Mouse (Mus musculus): ENCODE data around the gene Oxt. TPM values are rescaled to one million over a fixed set of nuclear protein-coding genes. Genes with fewer than 3 reads are reported as not detected.

Gene Oxt
- total and polyA plus RNA-seq, 2 experiments = not detected

DNA sequence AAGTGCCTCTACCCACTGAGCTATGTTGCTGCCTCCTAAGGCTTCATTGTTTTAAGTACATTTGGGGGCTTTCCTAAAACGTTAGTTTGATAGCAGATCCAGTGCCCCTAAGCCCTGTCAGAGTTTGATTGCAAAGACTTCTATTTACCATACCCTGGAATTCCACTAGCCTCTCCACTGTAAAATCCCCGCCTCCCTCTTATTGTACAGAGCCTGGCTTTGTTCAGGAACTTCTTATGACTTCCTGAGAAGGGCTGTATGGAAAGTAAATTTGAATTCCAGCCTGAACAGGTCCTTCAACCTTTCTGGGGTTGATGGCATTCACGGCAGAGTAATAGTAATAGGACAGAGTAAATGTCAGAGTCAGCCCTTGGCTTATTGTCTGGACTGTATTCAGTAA lies 39.1 kb upstream of the Oxt start:
- no peak for TF ChIP-seq POLR2A (IDR thresholded peaks at IDR 0.05; ENCODE audit: extremely low read depth, insufficient read depth, low read length)
- no peak for TF ChIP-seq CTCF (IDR thresholded peaks at IDR 0.05; ENCODE audit: low read depth, low read length)
- H3K79me2 ChIP-seq (ENCODE audit: control insufficient read depth, insufficient read depth, low read length) = no peaks in the 10 kb centered on the region
- no peak overlapping the region for H3K4me3 ChIP-seq (ENCODE audit: insufficient read depth, low read depth, low read length)
- 95% methylated on average over 3 of the region's 3 CpGs for WGBS
- H3K4me1 ChIP-seq (ENCODE audit: control insufficient read depth, insufficient read depth, low read length) = no peaks in the 10 kb centered on the region
- no peaks in the 10 kb centered on the region for H3K27me3 ChIP-seq (ENCODE audit: control insufficient read depth, insufficient read depth, low read length)
- H3K9ac ChIP-seq (ENCODE audit: low read depth, low read length) = no peak overlapping the region
- DNase-seq (ENCODE audit: extremely low read depth, low read depth, low spot score) = no peak
- peaks cover 37% of the 10 kb centered on the region for H3K36me3 ChIP-seq (ENCODE audit: control insufficient read depth, insufficient read depth, low read length)
- H3K27ac ChIP-seq (replicated peaks; ENCODE audit: insufficient read depth, low read depth, low read length) = no peak overlapping the region

DNA sequence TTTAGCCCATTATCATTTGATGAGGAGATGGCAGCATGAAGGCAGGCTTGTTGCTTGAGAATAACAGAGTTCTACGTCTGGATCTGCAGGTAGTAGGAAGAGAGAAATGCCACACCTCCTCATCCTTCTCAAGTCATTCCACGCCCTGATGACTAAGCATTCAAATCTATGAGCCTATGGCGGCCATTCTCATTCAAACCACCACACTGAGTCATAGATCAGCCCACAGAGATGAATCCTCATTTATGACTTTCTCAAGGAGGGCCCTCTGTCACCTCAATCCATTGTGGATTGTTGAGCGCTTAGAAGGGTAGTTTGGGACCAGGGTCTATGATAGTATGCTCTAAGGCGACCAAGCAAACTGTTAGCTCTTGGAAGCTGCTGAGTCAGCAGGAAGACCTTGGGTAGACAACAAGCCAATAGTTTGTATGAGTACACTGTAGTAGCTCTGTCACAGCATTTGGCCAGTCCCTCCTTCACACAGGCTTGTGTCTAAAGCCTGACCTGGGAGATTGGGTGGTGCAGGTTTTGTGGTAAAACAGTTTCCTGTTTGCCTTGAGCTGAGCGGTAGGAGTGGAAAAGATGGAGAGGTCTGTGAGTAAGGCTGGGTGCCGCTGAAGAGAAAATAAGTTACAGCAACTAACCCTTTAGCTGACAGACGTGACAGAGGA lies 37.0 kb upstream of the Oxt start:
- TF ChIP-seq CTCF (IDR thresholded peaks at IDR 0.05; ENCODE audit: low read depth, low read length) (no peak), POLR2A (IDR thresholded peaks at IDR 0.05; ENCODE audit: extremely low read depth, insufficient read depth, low read length) (no peak)
- H3K36me3 ChIP-seq (ENCODE audit: control insufficient read depth, insufficient read depth, low read length) = peaks cover 40% of the 10 kb centered on the region
- H3K4me1 ChIP-seq (ENCODE audit: control insufficient read depth, insufficient read depth, low read length) = no peaks in the 10 kb centered on the region
- H3K79me2 ChIP-seq (ENCODE audit: control insufficient read depth, insufficient read depth, low read length) = no peaks in the 10 kb centered on the region
- no peaks in the 10 kb centered on the region for H3K27me3 ChIP-seq (ENCODE audit: control insufficient read depth, insufficient read depth, low read length)
- H3K9ac ChIP-seq (ENCODE audit: low read depth, low read length) = no peak overlapping the region
- no peak overlapping the region for H3K27ac ChIP-seq (replicated peaks; ENCODE audit: insufficient read depth, low read depth, low read length)
- H3K4me3 ChIP-seq (ENCODE audit: insufficient read depth, low read depth, low read length) = no peak overlapping the region
- no peak for DNase-seq (ENCODE audit: extremely low read depth, low read depth, low spot score)
- WGBS = 95% methylated on average over 8 of the region's 8 CpGs

DNA sequence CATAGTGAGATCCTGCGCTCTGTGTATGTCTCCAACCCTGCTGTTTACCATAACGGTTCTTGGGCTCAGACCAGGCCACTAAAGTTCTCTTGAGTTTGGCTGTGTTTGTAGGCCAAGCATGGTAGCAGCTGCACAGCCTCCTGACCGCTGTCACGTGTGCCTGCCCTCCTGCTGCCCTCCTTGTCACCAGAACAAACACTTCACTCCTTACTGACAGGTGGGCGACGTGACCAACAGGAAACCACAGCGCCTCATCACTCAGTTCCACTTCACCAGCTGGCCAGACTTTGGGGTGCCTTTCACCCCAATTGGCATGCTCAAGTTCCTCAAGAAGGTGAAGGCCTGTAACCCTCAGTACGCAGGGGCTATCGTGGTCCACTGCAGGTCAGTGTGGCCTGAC lies 35.7 kb upstream of the Oxt start:
- H3K9ac ChIP-seq (ENCODE audit: low read depth, low read length) = no peak overlapping the region
- H3K4me1 ChIP-seq (ENCODE audit: control insufficient read depth, insufficient read depth, low read length) = no peaks in the 10 kb centered on the region
- no peaks in the 10 kb centered on the region for H3K79me2 ChIP-seq (ENCODE audit: control insufficient read depth, insufficient read depth, low read length)
- DNase-seq (ENCODE audit: extremely low read depth, low read depth, low spot score) = no peak
- H3K4me3 ChIP-seq (ENCODE audit: insufficient read depth, low read depth, low read length) = no peak overlapping the region
- H3K36me3 ChIP-seq (ENCODE audit: control insufficient read depth, insufficient read depth, low read length) = peaks cover 43% of the 10 kb centered on the region
- H3K27ac ChIP-seq (replicated peaks; ENCODE audit: insufficient read depth, low read depth, low read length) = no peak overlapping the region
- 90% methylated on average over 9 of the region's 9 CpGs for WGBS
- TF ChIP-seq CTCF (IDR thresholded peaks at IDR 0.05; ENCODE audit: low read depth, low read length) (no peak), POLR2A (IDR thresholded peaks at IDR 0.05; ENCODE audit: extremely low read depth, insufficient read depth, low read length) (no peak)
- H3K27me3 ChIP-seq (ENCODE audit: control insufficient read depth, insufficient read depth, low read length) = no peaks in the 10 kb centered on the region

- no peaks in the 10 kb centered on the region for H3K27me3 ChIP-seq (ENCODE audit: control insufficient read depth, insufficient read depth, low read length)
- no peaks in the 10 kb centered on the region for H3K79me2 ChIP-seq (ENCODE audit: control insufficient read depth, insufficient read depth, low read length)
- H3K4me3 ChIP-seq (ENCODE audit: insufficient read depth, low read depth, low read length) = no peak overlapping the region
- no peaks in the 10 kb centered on the region for H3K4me1 ChIP-seq (ENCODE audit: control insufficient read depth, insufficient read depth, low read length)
- TF ChIP-seq CTCF (IDR thresholded peaks at IDR 0.05; ENCODE audit: low read depth, low read length) = no peak
- TF ChIP-seq POLR2A (IDR thresholded peaks at IDR 0.05; ENCODE audit: extremely low read depth, insufficient read depth, low read length) = no peak
- no peak overlapping the region for H3K27ac ChIP-seq (replicated peaks; ENCODE audit: insufficient read depth, low read depth, low read length)
- H3K36me3 ChIP-seq (ENCODE audit: control insufficient read depth, insufficient read depth, low read length) = peaks cover 54% of the 10 kb centered on the region
- 84% methylated on average over 8 of the region's 8 CpGs for WGBS
- DNase-seq (ENCODE audit: extremely low read depth, low read depth, low spot score) = no peak
- no peak overlapping the region for H3K9ac ChIP-seq (ENCODE audit: low read depth, low read length)
Measured at GRCm38 (mm10) chr2:130546957-130547356, 29.0 kb upstream of the Oxt start.

DNA sequence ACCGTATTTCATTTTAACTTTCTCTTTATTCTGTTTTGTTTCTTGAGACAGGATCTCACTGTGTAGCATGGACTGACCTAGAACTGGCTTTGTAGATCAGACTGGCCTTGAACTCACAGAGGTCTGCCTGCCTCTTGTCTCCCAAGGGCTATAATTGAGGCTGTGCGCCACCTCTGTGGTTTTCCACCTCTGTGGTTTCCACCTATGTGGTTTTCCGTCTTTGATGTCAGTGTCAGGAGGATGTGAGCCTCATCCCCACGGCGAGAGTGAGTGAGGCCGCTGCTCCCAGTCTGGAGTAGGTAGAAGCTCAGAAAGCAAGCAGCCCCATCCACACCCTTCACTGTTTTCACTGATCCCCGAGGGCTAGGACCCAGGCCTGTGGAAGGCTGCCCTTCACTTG lies 21.1 kb upstream of the Oxt start:
- no peak overlapping the region for H3K27ac ChIP-seq (replicated peaks; ENCODE audit: insufficient read depth, low read depth, low read length)
- no peak for DNase-seq (ENCODE audit: extremely low read depth, low read depth, low spot score)
- no peak overlapping the region for H3K4me3 ChIP-seq (ENCODE audit: insufficient read depth, low read depth, low read length)
- TF ChIP-seq CTCF (IDR thresholded peaks at IDR 0.05; ENCODE audit: low read depth, low read length) = no peak
- TF ChIP-seq POLR2A (IDR thresholded peaks at IDR 0.05; ENCODE audit: extremely low read depth, insufficient read depth, low read length) = no peak
- WGBS = 97% methylated on average over 7 of the region's 7 CpGs
- H3K4me1 ChIP-seq (ENCODE audit: control insufficient read depth, insufficient read depth, low read length) = no peaks in the 10 kb centered on the region
- H3K36me3 ChIP-seq (ENCODE audit: control insufficient read depth, insufficient read depth, low read length) = peaks cover 23% of the 10 kb centered on the region
- H3K9ac ChIP-seq (ENCODE audit: low read depth, low read length) = no peak overlapping the region
- H3K79me2 ChIP-seq (ENCODE audit: control insufficient read depth, insufficient read depth, low read length) = no peaks in the 10 kb centered on the region
- H3K27me3 ChIP-seq (ENCODE audit: control insufficient read depth, insufficient read depth, low read length) = no peaks in the 10 kb centered on the region

GRCm38 (mm10) chr2:130556292-130556691 lies 19.7 kb upstream of the Oxt start:
- no peaks in the 10 kb centered on the region for H3K27me3 ChIP-seq (ENCODE audit: control insufficient read depth, insufficient read depth, low read length)
- no peaks in the 10 kb centered on the region for H3K4me1 ChIP-seq (ENCODE audit: control insufficient read depth, insufficient read depth, low read length)
- no peak overlapping the region for H3K4me3 ChIP-seq (ENCODE audit: insufficient read depth, low read depth, low read length)
- no peak for TF ChIP-seq CTCF (IDR thresholded peaks at IDR 0.05; ENCODE audit: low read depth, low read length)
- peaks cover 11% of the 10 kb centered on the region; the same call in 1 of the 2 replicates for H3K36me3 ChIP-seq (ENCODE audit: control insufficient read depth, insufficient read depth, low read length)
- 78% methylated on average over 1 of the region's 1 CpGs for WGBS
- no peak overlapping the region for H3K27ac ChIP-seq (replicated peaks; ENCODE audit: insufficient read depth, low read depth, low read length)
- no peaks in the 10 kb centered on the region for H3K79me2 ChIP-seq (ENCODE audit: control insufficient read depth, insufficient read depth, low read length)
- DNase-seq (ENCODE audit: extremely low read depth, low read depth, low spot score) = no peak
- H3K9ac ChIP-seq (ENCODE audit: low read depth, low read length) = no peak overlapping the region
